Mouse (Mus musculus) heart, adult 8-10 months (tissue): ENCODE results near the gene Samd13. TPM values are rescaled to one million over a fixed set of nuclear protein-coding genes. Genes with fewer than 3 reads are reported as not detected.

Experiments used
- DNase-seq: peaks from one replicate; pipeline ENCODE4 v3.0.0; 2022; ENCODE audit warnings: low spot score
- total RNA-seq, 4 experiments: library from RNA; stranded (reverse); gene quantifications; 2 replicates each; pipeline ENCODE4 v1.2.4; 2022

Samd13 gene
- total RNA-seq, 4 experiments from 2014 or later, result 2.4 to 3.9 (median 3.2) TPM

GRCm38 (mm10) chr3:146671121-146671520 is 14.3 kb downstream of the Samd13 start:
- DNase-seq, result peak; percentile 62

DNA sequence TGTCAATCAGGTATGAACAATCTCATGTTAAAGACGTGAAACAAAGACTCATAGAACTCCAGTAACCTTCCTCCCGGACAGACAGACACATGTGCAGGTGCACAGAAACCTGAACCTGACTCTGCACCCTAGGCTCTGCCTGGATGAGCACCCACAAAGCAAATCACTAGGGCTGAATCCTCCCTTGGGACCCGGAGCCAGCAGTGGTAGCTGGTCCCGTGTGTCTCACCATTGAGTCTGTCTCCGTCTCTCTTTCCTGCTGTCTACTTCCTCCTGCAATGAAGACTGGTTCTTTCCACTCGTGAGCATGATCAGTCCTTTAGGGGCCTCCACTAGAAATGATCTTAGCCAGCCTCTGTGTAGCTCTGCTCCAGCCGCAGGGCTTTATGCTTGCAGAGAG is 23.5 kb downstream of the Samd13 start:
- DNase-seq, result no peak

DNA sequence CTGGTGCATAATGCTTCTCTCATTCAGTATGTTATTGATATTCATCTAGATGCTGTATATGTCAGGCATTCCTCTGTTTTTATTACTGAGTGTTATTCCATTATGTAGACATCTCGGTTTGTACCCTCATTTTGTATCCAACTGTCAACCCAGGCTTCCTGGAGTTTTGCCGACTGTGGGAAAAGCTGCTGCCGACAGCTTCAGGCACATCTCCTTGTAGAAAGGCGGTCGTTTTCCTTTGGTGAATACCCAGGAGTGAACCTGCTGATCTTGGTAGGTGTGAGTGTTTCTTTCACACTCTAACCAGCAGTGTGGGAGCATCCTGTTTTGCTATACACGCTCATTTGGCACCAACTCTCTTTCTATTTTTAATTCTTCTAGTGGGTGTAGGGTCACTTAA is 24.4 kb downstream of the Samd13 start:
- DNase-seq, result no peak

- DNase-seq, result no peak
These were observed 26.1 kb downstream of the Samd13 start for GRCm38 (mm10) chr3:146659321-146659720.

GRCm38 (mm10) chr3:146658061-146658639 is 27.2 kb downstream of the Samd13 start:
- no peak for DNase-seq

GRCm38 (mm10) chr3:146657433-146657832 is 28.0 kb downstream of the Samd13 start:
- DNase-seq, result peak; percentile 33

- DNase-seq, result no peak
These were observed 30.2 kb downstream of the Samd13 start for GRCm38 (mm10) chr3:146655111-146655577.

DNA sequence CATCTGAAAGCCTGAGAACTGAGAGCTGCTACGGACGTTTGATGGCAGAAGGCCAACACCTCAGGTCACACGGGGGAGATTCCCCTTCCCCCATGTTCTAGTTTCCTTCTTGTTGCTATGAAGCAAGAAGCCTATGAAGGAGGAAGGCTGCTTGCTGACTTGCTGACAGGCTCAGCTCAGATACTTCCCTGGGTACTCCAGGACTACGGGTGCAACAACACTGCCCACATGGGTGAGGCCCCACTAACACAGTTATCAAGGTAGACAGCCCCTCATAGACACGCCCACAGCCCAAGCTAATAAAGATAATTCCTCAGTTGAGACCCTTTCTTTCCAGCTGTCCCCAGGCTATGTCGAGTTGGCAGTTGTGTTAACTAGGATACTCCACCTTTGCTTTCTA is 31.7 kb downstream of the Samd13 start:
- DNase-seq, result no peak

DNA sequence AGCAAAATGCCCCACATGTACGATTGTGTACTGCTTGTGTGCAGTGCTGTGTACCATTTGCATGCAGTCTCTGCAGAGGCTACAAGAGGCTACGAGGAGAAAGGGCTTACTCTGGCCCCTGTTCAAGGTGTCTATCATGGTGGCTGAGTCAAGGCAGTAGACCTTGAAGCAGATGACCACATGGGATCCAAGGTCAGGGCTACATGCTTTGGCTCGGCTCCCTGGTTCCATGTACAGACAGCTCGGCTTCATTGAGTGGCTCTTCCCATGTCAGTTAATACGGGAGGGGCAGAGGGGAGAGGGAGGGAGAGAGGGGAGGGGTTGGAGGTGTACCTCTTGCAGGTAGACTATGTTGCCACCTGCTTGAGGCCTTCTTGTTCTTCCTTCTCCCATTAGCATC is 33.0 kb downstream of the Samd13 start:
- DNase-seq, result no peak

GRCm38 (mm10) chr3:146651217-146651616 is 34.2 kb downstream of the Samd13 start, which contains the start of gene 4930503B20Rik:
TSS of gene 4930503B20Rik (minus strand) at chr3:146651317.
- no peak for DNase-seq

DNA sequence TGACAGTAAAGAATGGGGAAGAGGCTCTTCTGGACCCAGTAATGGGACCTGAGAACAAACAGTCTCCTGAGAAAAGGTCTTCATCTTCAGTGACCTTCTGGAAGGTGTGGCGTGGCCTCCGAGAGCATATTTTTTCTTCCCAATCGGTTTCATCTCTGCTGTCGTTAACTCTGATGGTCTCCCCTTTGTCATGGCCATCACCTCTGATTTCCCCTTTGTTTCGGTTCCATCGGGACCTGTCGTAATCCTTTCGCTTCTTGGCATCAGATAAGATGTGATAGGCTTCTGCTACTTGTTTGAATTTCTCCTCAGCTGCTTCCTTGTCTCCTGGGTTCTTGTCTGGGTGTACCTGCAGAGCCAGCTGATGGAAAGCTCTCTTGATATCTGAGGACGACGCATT is 34.7 kb downstream of the Samd13 start:
- DNase-seq, result no peak

- DNase-seq, result no peak
These were observed 36.0 kb downstream of the Samd13 start for GRCm38 (mm10) chr3:146649311-146649894.

DNA sequence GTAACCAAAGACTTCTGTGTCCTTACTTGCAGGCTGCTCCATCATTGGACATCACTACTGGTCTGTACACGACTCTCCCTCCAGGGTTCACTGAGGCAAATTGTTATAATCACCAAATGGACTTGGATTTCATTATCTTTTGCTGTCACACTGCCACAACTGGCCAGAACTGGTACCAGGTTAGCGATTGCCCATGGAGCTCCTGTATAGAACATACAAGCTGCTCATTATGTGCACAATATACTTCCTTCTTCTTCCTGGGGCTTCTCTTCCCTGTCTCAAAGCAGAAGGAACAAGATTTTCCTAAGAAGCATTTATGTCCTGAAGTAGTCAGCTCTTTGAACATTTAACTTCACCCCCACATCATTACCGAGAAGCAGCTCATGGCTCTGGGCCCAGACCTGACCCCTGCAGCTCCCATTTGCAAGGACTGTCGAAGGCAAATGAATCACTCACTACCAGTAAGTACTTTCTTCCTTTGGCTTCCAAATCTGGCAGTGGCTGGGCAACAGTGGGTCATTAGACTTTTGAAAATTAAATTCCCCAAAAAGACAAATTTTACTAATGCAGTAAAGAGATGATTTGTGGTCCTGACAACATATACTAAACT is 43.5 kb downstream of the Samd13 start:
- no peak for DNase-seq

DNA sequence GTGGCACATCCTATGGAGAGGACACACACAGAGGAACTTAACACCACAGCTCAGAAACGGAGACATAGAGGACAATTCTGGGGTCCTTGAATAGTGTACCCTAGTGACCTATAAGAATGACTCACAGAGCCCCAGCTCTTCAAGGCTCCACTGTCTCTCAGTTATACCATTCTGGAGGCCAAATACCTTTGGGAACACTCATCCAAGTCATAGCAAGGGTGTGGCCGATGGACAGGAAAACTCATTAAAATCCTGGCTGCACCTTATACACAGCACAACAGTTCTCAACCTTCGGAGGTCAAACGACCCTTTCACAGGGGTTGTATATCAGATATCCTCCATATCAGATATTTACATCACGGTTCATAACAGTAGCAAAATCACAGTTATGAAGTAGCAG is 52.9 kb downstream of the Samd13 start:
- no peak for DNase-seq

DNA sequence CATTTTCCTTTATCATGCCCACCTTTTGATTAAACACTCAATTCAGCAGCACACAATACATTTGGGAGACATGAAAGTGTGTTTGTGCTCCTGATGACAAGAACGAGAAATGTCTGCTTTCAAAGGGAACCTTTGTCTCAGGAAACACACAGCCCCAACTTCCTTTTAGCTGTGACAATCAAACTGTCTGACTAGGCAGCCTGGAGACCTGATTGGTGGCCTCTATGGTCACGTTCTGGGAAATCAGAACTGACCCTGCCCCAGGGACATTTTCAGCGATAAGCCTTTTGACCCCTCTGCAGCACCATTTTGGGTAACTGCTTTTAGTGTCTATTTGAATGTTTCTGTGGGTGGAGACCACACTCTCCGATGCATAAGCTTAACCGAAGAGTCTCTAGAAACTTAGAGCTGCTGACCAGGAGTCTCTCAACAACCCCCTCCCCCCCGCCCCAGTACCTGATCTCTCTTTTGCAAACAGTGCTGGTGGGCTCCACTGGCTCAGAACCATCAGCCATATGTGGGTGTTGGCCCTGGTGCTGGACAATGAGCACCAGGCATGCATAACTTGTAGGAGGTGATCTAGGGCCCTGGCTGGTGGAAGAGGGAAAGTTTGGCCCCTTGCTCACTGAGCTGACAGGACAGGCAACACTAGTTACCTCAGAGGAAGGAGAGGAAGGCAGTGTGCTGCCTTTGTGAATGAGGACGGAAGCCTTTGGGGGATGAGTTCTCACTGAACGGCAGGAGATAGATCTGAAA is 57.0 kb downstream of the Samd13 start:
- DNase-seq, result no peak

- DNase-seq, result no peak
These were observed 59.6 kb downstream of the Samd13 start for GRCm38 (mm10) chr3:146625766-146626165.

DNA sequence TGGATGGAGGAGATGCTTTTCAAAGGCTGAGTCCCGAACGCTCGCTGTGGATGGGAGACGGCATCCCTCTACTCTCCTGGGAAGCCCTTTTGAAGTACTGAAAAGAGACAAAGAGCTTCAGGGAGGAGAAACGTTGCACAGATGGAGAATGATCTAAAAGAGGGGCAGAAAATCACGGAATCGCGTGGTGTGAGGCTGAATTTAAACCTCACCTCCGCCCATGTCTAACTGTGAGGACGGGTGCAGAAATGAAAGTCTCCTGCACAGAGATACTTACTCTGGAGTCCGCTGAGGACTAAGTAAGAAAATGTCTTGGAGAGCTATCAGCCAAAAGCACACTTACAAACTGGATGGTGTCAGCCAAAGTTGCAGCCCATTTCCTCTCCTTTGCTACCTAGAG is 63.4 kb downstream of the Samd13 start:
- DNase-seq, result no peak

DNA sequence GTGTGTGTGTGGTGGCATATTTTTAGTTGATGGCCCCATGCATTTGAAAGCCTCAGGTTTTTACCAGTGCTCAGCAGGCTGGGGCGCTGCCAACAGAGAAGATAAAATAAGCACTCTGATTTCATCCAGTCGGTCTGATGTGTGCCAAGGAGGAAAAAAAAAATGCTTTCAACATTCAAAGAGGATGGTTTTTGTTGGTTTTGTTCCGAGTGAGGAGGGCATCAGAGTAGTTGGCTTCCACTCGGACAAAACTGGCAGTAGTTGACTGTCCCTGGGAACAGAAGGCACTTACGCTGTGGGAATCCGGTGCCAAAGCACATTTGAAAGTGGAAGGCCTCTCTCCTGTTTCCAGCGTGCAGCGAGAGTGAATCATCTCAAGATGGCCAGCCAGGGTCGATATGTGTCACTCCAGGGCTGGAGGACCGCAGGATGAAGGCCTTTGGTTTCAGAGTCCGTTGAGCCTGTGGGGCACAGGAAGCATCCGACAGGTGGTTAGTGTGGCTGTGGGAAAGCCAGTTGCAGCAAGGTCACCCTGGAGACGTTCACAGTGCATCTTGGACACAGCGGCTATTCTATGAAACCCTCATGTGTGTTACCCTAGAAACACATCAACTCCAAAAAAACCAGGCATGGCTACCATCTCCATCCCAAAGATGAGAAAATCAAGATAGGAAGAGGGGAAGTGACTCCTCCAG is 64.7 kb downstream of the Samd13 start:
- DNase-seq, result peak; percentile 16

DNA sequence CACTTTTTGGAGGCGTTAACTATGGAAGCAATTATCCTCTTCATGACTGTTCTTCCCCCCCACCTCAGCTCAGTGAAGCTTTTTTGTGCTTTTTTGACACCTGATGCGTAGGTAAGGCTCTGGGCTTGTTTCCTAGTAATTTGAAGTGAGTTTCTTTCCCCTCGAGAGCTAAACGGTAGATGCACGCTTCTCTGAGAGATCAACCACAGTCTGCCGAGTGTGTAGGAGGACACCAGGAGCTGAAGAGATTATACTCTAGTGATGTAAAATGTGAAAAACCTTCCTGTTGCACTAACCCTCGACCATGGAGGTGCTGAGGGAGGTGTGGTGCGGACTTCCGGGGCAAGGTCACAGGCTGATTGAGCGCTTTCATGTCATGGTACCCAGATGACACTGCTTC is 65.3 kb downstream of the Samd13 start:
- no peak for DNase-seq

DNA sequence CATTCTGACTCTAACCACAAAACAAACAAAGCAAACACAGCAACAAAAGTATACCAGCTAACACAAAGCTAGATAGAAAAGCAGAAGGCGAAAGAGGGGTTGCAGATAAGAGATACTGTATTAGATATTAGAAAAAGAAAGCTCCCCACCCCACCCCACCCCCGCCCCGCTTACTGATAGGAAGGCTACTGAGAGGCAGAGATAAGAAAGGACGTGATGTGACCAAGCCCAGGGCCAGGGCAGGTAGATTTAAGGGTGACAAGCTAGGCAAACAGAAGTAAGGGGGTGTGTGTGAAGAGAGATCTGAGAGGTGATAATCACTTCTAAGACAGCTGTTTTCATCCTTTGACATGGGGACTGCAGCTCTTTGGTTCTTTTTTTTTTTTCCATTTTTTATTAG is 67.0 kb downstream of the Samd13 start:
- no peak for DNase-seq

DNA sequence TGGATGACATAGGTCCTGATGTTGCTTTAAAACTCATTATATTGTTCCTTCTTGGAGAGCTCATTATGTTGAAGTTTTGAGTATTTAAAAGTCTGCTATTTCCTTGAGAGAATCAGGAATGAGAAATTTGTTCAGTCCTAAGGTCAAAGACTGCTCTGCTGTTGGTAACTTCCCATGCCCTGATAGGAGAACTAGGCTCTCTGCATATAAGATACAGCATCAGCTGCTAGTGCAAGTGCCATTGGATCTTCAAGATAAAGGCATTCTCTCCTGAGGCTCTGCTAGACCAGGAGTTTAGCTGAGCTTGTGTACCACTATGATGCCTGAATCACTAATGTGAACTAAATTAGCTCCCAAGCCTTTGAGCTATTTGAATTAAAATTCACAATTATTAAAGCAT is 67.4 kb downstream of the Samd13 start:
- DNase-seq, result no peak
